Mouse (Mus musculus) ES-E14 (cell line): ENCODE results near the gene Atxn7.

Experiments
- CHD2 ChIP-seq: IDR thresholded peaks from 2 replicates; pipeline ENCODE4 v1.6.1; 2014; ENCODE audit warnings: mild to moderate bottlenecking, low read depth, low read length, inconsistent platforms
- HCFC1 ChIP-seq: IDR thresholded peaks from 2 replicates; pipeline ENCODE4 v1.6.1; 2012; ENCODE audit warnings: low read length, inconsistent platforms, borderline replicate concordance; ENCODE audit not compliant: insufficient read depth
- ZC3H11A ChIP-seq: IDR thresholded peaks from 2 replicates; pipeline ENCODE4 v1.6.1; 2012; ENCODE audit warnings: low read depth, mild to moderate bottlenecking, inconsistent platforms, low read length, borderline replicate concordance
- ZNF384 ChIP-seq: IDR thresholded peaks from 2 replicates; pipeline ENCODE4 v1.6.1; 2012; ENCODE audit warnings: low read depth, low read length, inconsistent platforms

DNA sequence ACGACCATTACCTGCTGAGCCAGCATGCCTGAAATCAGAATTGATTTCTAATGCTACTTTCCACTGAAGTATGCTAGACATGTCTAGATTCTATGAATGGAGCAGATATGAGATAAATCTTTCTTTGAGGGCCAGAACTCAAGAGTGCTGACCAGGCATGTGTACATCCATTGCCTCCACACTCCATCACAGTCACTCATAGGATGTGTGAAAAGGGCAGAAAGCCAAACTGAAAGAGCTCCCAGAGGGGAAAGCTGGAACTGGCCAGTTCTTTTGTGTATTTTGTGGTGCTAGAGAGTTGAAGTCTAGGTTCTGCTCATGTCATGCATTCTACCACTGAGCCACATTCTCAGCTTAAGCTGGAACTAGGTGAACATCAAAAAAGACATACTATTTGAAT, 16.3 kb downstream of the Atxn7 start:
- TF ChIP-seq ZC3H11A: no peak
- no peak for TF ChIP-seq HCFC1
- no peak for TF ChIP-seq ZNF384
- TF ChIP-seq CHD2: no peak
